Mouse (Mus musculus) cortical plate, adult 2 months (tissue): ENCODE results near the gene Mmrn2.

ENCODE experiments used
- CTCF ChIP-seq: fragments of 200-500 bp; IDR thresholded peaks from 2 replicates; pipeline ENCODE4 v1.5.1; 2011; ENCODE audit warnings: mild to moderate bottlenecking, control low read depth, low read length; ENCODE audit not compliant: insufficient read depth; ENCODE audit errors: extremely low read depth
- POLR2A ChIP-seq: fragments of 200-500 bp; IDR thresholded peaks from 2 replicates; pipeline ENCODE4 v1.6.1; 2011; ENCODE audit warnings: mild to moderate bottlenecking, low read length, control low read depth; ENCODE audit not compliant: insufficient read depth; ENCODE audit errors: extremely low read depth

DNA sequence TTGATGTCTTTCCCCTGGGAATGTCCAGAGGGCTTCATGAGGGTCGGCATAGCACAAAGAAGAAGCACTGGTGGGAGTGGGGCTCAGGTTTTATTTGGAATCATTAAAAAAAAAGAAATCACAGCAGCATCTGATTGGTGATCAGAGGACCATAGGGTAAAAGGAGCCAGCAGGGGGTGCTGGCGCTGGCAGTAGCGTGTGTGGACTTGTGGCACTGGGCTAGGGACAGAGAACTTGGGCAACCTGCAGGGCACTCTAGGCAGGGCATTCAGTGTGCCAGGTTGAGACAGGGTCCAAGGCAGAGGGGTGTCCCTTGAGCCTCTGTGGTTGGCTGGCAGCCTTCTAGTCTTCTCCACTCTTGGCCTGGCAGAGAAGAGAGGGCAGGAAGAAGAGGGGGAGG lies 5.1 kb upstream of the Mmrn2 start:
- TF ChIP-seq POLR2A (no peak), CTCF (peak; percentile 19; the same call in 1 of the 2 replicates)
